ENCODE assay signal across 8 mouse cellular contexts in the genomic region with DNA sequence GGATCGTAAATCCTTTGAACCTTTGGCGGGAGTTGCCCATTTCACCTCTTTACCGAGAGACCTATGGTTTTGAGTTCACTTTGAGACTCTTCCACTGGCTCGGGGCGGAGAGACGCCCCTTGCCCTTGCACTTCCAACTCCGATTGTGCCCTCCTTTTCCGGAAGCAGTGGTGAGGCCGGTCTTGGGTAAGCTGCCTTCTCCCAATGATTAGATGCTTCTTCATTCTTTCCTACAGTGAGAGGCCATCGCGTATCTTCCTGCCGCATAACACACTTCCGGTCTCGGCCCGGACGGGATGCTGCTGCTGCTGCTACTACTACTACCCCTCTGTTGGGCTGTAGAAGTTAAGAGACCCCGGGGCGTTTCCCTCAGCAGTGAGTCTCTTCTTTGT. TPM values are rescaled to one million over a fixed set of nuclear protein-coding genes. Genes with fewer than 3 reads are reported as not detected.
A peak's percentile ranks its signal among the peaks of the same experiment; 100 is the strongest.
DNase-seq lines count a peak whose midpoint lies in the region; ATAC-seq lines count a peak whose summit lies in the region.

No protein-coding gene starts in this region.

- DNase-seq in embryo, embryonic 10 days (ENCODE audit: low spot score), result peak; percentile 64
- DNase-seq in embryo, embryonic 9.5 days (ENCODE audit: extremely low spot score), result no peak
- DNase-seq in spleen, postnatal 36 days (ENCODE audit: low spot score in 2 of 2), result peak; percentile 24 to 44
- DNase-seq in spleen, adult 12 weeks (ENCODE audit: low spot score), result no peak
- DNase-seq in forebrain, embryonic 14.5 days (ENCODE audit: low spot score), result peak; percentile 45
- peak; percentile 26 for DNase-seq in layer of hippocampus, adult 9-10 months (ENCODE audit: low spot score)
- no peak for DNase-seq in midbrain, embryonic 10.5 days (ENCODE audit: low spot score)
- no peak for DNase-seq in T-cell, adult 2 months (ENCODE audit: low spot score)

- H3K27me3 ChIP-seq in forebrain, embryonic 14.5 days (replicated peaks; ENCODE audit: control insufficient read depth, insufficient read depth, low read length), result no peaks in the 10 kb centered on the region
- H3K27me3 ChIP-seq in midbrain, embryonic 10.5 days (ENCODE audit: low read depth, poor library complexity, severe bottlenecking), result no peaks in the 10 kb centered on the region

- H3K9ac ChIP-seq in forebrain, embryonic 14.5 days (ENCODE audit: low read length), result peak overlapping the region; percentile 66

- peaks cover 10% of the 10 kb centered on the region for H3K4me1 ChIP-seq in forebrain, embryonic 14.5 days (ENCODE audit: control insufficient read depth, insufficient read depth, low read length)
- peaks cover 31% of the 10 kb centered on the region for H3K4me1 ChIP-seq in midbrain, embryonic 10.5 days

- H3K36me3 ChIP-seq in forebrain, embryonic 14.5 days (ENCODE audit: control insufficient read depth, insufficient read depth, low read length), result peaks cover 41% of the 10 kb centered on the region
- H3K36me3 ChIP-seq in midbrain, embryonic 10.5 days, result peaks cover 45% of the 10 kb centered on the region

- peak overlapping the region; percentile 34; the same call in 1 of the 2 replicates for H3K27ac ChIP-seq in forebrain, embryonic 14.5 days (ENCODE audit: low read depth, low read length)
- peak overlapping the region; percentile 83 for H3K27ac ChIP-seq in midbrain, embryonic 10.5 days (replicated peaks)

- H3K4me2 ChIP-seq in forebrain, embryonic 14.5 days (ENCODE audit: low read length), result peak overlapping the region; percentile 65

- WGBS in forebrain, embryonic 14.5 days, result under 1% methylated on average over 18 of the region's 18 CpGs
- WGBS in midbrain, embryonic 10.5 days, result under 1% methylated on average over 18 of the region's 18 CpGs

- H3K4me3 ChIP-seq in forebrain, embryonic 14.5 days (ENCODE audit: low read depth, low read length), result peak overlapping the region; percentile 59
- H3K4me3 ChIP-seq in midbrain, embryonic 10.5 days, result peak overlapping the region; percentile 71

- ATAC-seq in forebrain, embryonic 14.5 days, result peak; percentile 9

- H3K9me3 ChIP-seq in forebrain, embryonic 14.5 days (replicated peaks; ENCODE audit: control insufficient read depth, low read length), result no peaks in the 10 kb centered on the region
- H3K9me3 ChIP-seq in midbrain, embryonic 10.5 days (replicated peaks), result no peaks in the 10 kb centered on the region

RNA-seq across cellular contexts. Expression of a gene that starts 0.6 kb away (rescaled TPM):
- 57.1 and 67.9 TPM in 2 replicates for polyA plus RNA-seq in forebrain, embryonic 14.5 days (2014; fragmentation: Nextera tagmentation; extraction: Ambion mirVana)
- polyA plus RNA-seq in midbrain, embryonic 10.5 days (2016; fragmentation: Nextera tagmentation; extraction: Ambion mirVana), result 108 and 112 TPM in 2 replicates

RNA-seq across cellular contexts. Expression of a gene that starts 0.7 kb away (rescaled TPM):
- polyA plus RNA-seq in forebrain, embryonic 14.5 days (2014; fragmentation: Nextera tagmentation; extraction: Ambion mirVana), result 4.5 and 4.8 TPM in 2 replicates
- 5.7 and 6.3 TPM in 2 replicates for polyA plus RNA-seq in midbrain, embryonic 10.5 days (2016; fragmentation: Nextera tagmentation; extraction: Ambion mirVana)

RNA-seq across cellular contexts. Expression of a gene that starts 13.9 kb away (rescaled TPM):
- polyA plus RNA-seq in forebrain, embryonic 14.5 days (2014; fragmentation: Nextera tagmentation; extraction: Ambion mirVana), result 1.3 TPM in 2 replicates
- 3.0 and 3.7 TPM in 2 replicates for polyA plus RNA-seq in midbrain, embryonic 10.5 days (2016; fragmentation: Nextera tagmentation; extraction: Ambion mirVana)

RNA-seq across cellular contexts. Expression of a gene that starts 39.9 kb away (rescaled TPM):
- 1.3 and 2.2 TPM in 2 replicates for polyA plus RNA-seq in forebrain, embryonic 14.5 days (2014; fragmentation: Nextera tagmentation; extraction: Ambion mirVana)
- polyA plus RNA-seq in midbrain, embryonic 10.5 days (2016; fragmentation: Nextera tagmentation; extraction: Ambion mirVana), result 8.9 and 10.2 TPM in 2 replicates

RNA-seq across cellular contexts. Expression of a gene that starts 47.6 kb away (rescaled TPM):
- 19.8 and 23.6 TPM in 2 replicates for polyA plus RNA-seq in forebrain, embryonic 14.5 days (2014; fragmentation: Nextera tagmentation; extraction: Ambion mirVana)
- polyA plus RNA-seq in midbrain, embryonic 10.5 days (2016; fragmentation: Nextera tagmentation; extraction: Ambion mirVana), result 8.1 and 8.6 TPM in 2 replicates

Comparison
In these comparisons a context has a peak if more than half of its experiments do, and no peak if none do; other contexts are left out.
1. DNase-seq: peak in embryo, embryonic 10 days (single experiment), spleen, postnatal 36 days (2 of 2), forebrain, embryonic 14.5 days (single experiment) and layer of hippocampus, adult 9-10 months (single experiment); none in embryo, embryonic 9.5 days (single experiment), spleen, adult 12 weeks (single experiment), midbrain, embryonic 10.5 days (single experiment) and T-cell, adult 2 months (single experiment).